Mouse (Mus musculus): ENCODE results near the gene 1110025L11Rik.
"Not testable (repeated sequence)": the region's sequence is repeated elsewhere in the genome, so short reads cannot be mapped to it uniquely, and the experiment has no call there.

The 1110025L11Rik gene

GRCm38 (mm10) chr16:89063902-89064301 is at the start of gene 1110025L11Rik:
TSS of gene 1110025L11Rik (minus strand) at chr16:89064002.
- DNase-seq = not testable (repeated sequence)

- DNase-seq = not testable (repeated sequence)
Observed at GRCm38 (mm10) chr16:89071041-89071440, 7.2 kb upstream of the 1110025L11Rik start.

- DNase-seq = no peak
Observed at GRCm38 (mm10) chr16:89047783-89048182, 16.0 kb downstream of the 1110025L11Rik start, which contains the start of gene Krtap6-5. TSS of gene Krtap6-5 (minus strand) at chr16:89047883.

GRCm38 (mm10) chr16:89041372-89041771 is 22.4 kb downstream of the 1110025L11Rik start, which contains the start of gene Gm10228:
TSS of gene Gm10228 (minus strand) at chr16:89041472.
- not testable (repeated sequence) for DNase-seq

GRCm38 (mm10) chr16:89031399-89031798 is 32.4 kb downstream of the 1110025L11Rik start, which contains the start of gene Krtap6-1:
TSS of gene Krtap6-1 (plus strand) at chr16:89031699.
- not testable (repeated sequence) for DNase-seq

- DNase-seq = not testable (repeated sequence)
Observed at GRCm38 (mm10) chr16:89014984-89015383, 48.8 kb downstream of the 1110025L11Rik start, which contains the start of gene Gm10229. TSS of gene Gm10229 (plus strand) at chr16:89015284.

GRCm38 (mm10) chr16:89013973-89014372 is 49.8 kb downstream of the 1110025L11Rik start:
- DNase-seq = no peak

Measured in cerebellum, postnatal 10 days (tissue).